Mouse (Mus musculus) fibroblast of lung, adult 2 months (primary cell): ENCODE data around the gene Snrpd2.
"Not testable (repeated sequence)": the region's sequence is repeated elsewhere in the genome, so short reads cannot be mapped to it uniquely, and the experiment has no call there.

ENCODE experiments used
- DNase-seq: peaks from one replicate; pipeline ENCODE4 v3.0.0-alpha.2; 2011; ENCODE audit warnings: low read depth

The Snrpd2 gene

DNA sequence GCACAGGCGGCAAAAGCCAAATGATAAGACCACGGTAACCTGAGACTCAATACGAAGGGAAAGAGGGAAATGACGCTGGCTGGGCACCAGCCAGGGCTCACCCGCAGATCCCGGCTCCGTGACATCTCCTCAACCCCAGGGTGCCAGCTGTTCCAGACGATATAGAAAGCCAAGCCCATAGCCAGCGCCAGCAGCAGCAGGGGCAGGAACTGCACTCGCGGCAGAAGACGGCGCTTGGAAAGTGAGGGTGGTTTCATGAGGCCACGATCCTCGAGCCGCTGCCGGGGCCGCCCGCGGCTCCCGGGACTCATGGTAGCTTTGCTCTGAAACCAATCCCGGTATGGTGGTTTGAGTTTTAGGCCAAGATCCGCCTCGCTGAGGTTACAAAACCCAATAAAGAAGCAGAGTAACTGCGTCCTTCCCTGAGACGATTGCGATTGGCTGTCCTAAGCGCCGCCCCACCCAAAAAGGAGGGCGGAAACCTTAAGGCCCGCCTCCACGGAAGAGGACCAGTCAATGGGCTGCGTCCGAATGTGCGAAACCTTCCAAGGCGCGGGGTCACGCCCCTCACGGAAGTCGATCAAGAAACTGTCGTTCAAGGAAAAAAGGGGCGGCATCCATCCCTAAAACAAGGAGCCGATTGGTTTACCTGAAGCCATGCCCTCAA, 514 bp upstream of the Snrpd2 start, which contains the start of gene Qpctl:
Qpctl (minus strand) TSS at position 417 of the 667 bp plus-strand sequence.
- peak; percentile 99 for DNase-seq

- DNase-seq = not testable (repeated sequence)
Measured at GRCm38 (mm10) chr7:19151121-19151520, 1.6 kb downstream of the Snrpd2 start.

DNA sequence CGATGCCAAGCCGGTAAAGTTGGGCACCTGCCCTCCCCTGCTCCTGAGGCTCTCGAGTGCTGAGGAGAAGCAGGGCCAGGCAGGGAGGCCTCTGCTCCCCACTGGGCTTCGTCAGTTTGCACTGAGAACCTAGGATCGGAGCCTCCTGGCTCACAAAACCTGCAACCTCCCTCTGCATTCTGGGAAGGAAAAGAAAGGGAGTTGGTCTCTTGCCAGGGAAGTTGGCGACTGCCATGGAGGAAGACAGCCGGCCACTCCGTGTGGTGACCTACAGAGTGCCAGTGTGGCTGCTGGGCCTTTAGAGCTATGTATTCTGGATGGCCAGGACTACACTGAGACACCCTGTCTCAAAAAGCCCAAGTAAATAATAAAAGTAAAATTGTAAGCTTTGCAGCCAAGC, 5.3 kb downstream of the Snrpd2 start:
- no peak for DNase-seq

GRCm38 (mm10) chr7:19155825-19156475, 6.4 kb downstream of the Snrpd2 start:
- DNase-seq = peak; percentile 77

GRCm38 (mm10) chr7:19157160-19157800, 7.8 kb downstream of the Snrpd2 start:
- peak; percentile 31 for DNase-seq

- DNase-seq = no peak
Measured at GRCm38 (mm10) chr7:19158601-19159000, 9.1 kb downstream of the Snrpd2 start.

DNA sequence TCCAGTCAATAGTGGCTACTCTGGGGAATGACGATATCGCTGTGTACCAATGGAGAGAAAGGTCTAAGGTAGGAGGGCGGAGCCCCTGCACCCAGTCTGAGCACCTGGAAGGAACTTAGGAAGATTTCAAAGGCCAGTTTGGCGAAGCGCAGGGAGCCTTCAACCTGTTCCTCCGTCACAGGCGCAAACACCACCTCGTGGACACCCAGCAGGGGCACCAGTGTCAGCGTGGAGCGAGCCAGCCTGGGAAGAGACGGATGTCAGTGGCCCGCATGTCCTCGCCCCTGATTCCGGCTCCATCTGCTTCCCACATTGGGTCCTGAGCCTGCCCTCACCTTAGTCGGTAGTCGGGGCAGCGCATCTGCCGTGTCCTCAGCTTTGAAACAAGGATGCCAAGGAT, 9.9 kb downstream of the Snrpd2 start:
- no peak for DNase-seq

DNA sequence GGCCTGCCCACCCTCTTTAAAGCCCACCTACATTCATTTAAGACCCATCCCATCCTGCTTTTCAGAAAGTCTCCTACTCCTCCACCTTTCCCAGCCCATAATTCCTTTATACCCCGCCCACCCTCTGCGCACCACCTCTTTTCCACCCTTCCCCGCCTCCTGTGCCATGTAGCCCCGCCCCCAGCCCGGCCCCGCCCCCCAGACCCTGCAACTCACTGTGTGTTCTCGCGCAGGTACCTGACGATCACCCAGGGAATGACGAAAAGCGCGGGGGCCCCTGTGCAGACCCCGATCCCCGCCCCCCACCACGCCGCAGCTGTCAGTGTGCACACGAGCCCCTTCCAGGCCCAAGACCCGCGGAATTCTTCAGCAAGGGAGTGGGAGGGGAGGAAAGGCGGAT, 10.6 kb downstream of the Snrpd2 start:
- no peak for DNase-seq

DNA sequence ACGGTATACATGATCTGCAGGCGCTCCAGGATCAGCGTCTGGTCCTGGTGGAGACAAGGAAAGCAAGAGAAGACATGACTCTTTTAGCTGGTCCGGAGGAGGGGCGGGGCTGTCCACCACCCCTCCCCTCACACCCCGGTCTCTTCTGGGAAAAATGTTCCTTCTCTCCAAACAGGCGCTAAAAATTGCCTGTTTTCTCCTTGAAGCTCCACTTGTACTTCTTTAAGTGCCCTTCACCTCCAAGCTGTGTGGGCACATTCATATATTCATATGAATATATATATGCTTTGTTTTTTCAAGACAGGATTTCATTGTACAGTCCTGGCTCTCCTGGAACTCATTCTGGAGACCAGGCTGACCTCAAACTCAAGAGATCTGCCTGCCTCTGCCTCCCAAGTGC, 13.4 kb downstream of the Snrpd2 start:
- no peak for DNase-seq

- no peak for DNase-seq
Measured at GRCm38 (mm10) chr7:19163752-19164151, 14.2 kb downstream of the Snrpd2 start.

- DNase-seq = no peak
Measured at GRCm38 (mm10) chr7:19164189-19164588, 14.7 kb downstream of the Snrpd2 start.

DNA sequence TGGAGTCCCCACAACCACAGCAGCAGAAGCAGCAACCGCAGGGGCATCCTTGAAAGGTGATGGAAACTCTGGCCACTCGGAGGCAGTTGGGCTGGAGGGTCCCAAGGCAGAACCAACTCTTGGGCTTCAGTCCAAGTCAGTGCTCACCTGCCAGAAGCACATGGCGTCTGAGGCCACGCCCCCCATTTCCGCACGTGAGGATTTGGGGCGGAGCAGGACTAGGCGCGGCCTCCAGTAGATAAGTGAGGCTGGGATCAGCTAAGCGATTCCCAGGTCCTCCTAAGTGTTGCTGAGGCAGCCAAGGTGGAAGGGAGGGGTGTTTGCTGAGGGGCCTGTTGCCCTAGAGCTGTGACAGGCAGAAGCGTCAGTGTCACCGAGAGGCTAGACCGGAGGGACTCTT, 15.5 kb downstream of the Snrpd2 start:
- no peak for DNase-seq

DNA sequence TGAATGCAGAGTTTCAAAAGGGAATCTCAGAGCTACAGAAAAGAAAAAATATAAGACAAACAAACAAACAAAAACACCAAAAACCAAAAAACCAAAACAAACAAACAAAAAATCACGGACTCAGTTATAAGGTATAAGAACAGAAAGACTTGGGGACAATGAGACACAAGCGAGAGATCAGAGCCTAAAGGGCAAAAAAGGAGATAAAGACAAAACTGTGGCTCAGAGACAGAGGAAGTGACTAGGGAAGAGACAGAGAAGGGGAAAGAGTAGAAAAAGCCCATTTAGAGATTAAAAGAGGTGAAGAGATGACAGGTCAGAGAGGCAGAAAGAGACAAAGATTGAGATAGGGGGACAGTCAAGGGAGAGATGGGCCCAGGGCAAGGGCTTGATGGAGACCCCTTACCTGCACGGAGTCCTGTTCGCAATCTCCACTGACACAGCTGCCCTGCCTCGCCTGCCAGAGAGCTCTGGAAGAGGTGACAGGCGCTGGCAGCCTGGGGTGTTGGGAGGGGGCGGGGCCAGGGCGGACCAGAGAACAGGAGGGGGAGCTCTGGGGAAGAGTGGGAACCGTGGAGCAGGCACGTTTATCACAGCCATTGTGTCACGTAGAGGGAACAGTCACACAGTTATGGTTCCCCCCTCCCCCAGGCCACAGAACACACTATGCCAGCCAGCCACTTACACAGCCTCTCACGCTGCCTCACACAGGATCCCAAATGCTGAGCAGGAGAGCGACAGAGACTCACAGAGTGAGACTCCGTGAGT, 16.3 kb downstream of the Snrpd2 start, which contains the start of gene Gipr:
Gipr (minus strand) TSS at position 472 of the 768 bp plus-strand sequence.
- no peak for DNase-seq

DNA sequence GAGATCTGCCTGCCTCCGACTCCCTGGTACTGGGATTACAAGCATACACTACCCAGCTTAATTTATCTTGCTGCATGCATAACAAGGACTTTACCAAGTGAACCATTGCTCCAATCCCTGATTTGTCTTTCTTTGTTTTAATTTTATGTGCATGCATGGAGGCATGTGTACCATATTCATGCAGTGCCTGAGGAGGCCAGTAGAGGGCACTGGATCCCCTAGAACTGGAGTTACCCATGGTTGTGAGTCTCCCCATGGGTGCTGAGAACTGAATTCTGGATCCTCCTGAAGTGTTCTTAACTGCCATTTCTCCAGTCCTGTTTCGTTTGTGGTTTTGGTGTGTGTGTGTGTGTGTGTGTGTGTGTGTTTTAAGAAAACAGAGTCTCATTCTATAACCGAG, 17.5 kb downstream of the Snrpd2 start:
- DNase-seq = no peak

DNA sequence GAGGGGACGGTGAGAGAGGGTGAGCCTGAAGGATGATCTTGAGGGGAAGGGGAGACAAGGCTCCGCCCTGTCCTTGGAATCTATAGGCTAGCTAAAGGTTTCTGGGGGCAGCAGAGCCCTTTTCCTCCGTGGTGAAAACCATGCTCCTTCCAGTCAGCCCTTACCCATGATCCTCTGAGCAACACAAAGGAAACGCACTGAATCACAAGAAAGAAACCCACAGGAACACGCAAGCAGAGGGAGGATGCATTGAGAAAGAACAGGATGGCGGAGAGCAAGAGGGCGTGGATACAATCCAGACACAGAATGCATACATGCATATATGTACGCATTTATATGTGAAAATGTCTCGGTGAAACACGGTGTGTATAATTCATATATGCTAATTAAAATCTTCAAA, 20.0 kb downstream of the Snrpd2 start:
- DNase-seq = no peak

GRCm38 (mm10) chr7:19170142-19170541, 20.6 kb downstream of the Snrpd2 start:
- DNase-seq = no peak

GRCm38 (mm10) chr7:19171831-19172230, 22.3 kb downstream of the Snrpd2 start:
- no peak for DNase-seq

DNA sequence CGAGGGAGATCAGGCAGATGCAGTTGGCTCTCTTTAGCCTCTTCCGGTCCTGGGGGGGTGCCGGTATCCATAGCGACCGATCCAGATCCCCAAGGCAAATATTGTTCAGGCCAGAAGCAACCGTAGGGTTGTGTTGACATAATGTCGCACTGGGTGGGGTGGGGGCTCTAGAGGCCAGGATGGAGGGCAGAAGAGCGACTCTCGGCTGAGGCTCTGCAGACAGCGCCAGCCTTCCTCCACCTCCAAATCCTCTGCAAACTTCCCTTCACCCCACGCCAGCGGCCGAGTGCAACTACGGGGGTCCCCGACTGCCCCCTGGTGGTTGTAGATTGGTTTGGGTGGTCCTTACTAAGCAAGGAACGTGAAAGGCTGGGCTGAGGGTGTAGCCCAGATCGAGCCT, 23.4 kb downstream of the Snrpd2 start:
- no peak for DNase-seq

- no peak for DNase-seq
Measured at GRCm38 (mm10) chr7:19175708-19176515, 26.4 kb downstream of the Snrpd2 start, which contains the start of gene Eml2. Eml2 (plus strand) TSS chr7:19176421.

DNA sequence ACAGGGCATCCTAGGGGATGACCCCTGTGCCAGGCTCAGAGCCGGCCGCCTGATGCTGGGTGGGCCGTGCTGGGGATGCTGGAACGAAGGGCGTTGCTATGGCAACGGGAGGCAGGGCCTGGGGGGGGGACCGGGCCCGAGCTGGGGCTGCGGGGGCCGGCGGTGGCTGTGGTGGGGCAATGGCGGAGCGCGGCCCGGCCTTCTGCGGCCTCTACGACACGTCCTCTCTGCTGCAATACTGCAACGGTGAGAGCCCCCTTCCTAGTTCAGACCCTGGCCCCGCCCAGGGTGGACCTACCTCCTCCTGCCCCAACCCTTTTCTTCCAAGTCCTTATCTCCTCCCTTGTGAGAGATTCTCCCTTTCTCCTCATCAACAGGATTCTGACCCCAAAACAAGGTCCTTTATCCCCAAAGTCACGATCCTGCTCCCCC, 27.0 kb downstream of the Snrpd2 start:
- no peak for DNase-seq

DNA sequence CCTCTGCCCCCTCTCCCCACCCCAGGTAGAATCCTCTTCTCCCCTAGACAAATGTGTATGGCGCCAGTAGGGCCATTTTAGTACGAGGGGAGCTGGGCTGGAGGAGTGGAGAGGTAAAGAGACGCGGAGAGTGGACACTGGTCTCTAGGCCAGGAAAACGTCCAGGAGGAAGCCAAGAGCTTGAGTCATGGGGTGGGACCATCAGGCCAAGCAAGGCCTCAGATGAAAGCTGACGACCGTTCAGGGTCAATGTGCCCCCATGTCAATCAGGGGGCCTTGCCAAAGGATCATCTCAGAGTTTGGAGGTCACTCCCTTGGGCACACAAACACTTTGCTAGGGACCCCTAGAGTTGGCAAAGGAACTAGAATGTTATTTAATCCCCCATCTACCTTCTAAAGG, 27.7 kb downstream of the Snrpd2 start:
- no peak for DNase-seq
